8 mouse cellular contexts compared by ENCODE assay signal in the genomic region with DNA sequence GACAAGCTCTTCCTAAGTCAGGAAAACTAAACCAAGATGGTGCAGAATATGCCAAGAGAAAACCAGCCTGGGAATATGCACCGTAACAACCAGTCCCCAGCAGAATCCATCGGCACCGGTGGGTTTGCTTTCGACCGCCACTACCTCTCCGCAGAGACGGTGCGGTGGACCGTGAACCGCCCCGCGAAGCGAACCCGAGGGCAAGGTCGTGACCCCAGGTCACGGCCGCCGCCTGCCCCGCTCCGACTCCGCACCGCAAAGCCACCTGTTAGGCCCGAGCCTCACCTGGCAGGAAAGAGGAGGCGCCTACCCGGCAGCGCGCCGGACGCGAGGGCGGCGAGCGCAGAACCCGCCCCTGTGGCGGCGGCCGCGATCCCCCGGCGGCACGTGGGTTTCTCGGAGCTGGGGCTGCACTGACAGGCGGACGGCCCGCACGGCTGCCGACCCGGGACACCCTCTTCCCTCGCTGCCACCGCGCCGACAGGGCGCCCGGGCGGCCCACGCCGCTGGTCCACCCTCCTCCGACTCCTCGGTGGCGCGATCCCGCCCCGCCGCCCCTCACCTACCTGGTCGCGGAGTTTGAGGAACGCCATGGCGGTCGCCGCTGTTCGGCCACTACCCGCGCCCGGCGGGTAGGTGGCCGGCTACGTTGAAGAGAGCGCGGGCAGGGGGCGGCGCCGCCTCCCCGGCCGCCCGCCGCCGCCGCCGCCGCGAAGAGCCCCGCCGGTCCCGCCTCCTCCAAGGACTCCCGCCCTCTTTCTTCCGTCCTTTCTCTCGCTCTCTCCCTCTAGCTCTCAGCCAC. TPM values are rescaled to one million over a fixed set of nuclear protein-coding genes. Genes with fewer than 3 reads are reported as not detected.
DNase-seq lines count a peak whose midpoint lies in the region; ATAC-seq and TF ChIP-seq lines count a peak whose summit lies in the region.

No protein-coding gene starts in this region.

- DNase-seq in ES-E14 (ENCODE audit: low read depth, low spot score), result peak; percentile 30
- peak; percentile 70 to 73 for DNase-seq in cerebellum, adult 2 months
- peak; percentile 57 for DNase-seq in forebrain, postnatal 0 days
- peak; percentile 32 to 48 for DNase-seq in layer of hippocampus, postnatal 25 days (ENCODE audit: extremely low spot score in 1 of 2, low spot score in 1 of 2)
- DNase-seq in lung, postnatal 14 days, result peak; percentile 58
- DNase-seq in ovary, postnatal 36 days (ENCODE audit: low spot score), result peak; percentile 63
- DNase-seq in thymus, postnatal 25 days, result peak; percentile 74

- H3K27me3 ChIP-seq in cerebellum, adult 2 months (ENCODE audit: control insufficient read depth, insufficient read depth, low read length), result no peaks in the 10 kb centered on the region
- no peaks in the 10 kb centered on the region for H3K27me3 ChIP-seq in forebrain, postnatal 0 days (ENCODE audit: insufficient read depth, low read length)
- H3K27me3 ChIP-seq in hindbrain, embryonic 12.5 days, result no peaks in the 10 kb centered on the region

- no peaks in the 10 kb centered on the region for H3K9me3 ChIP-seq in ES-E14 (ENCODE audit: control insufficient read depth, insufficient read depth, low read depth, low read length)
- no peaks in the 10 kb centered on the region for H3K9me3 ChIP-seq in forebrain, postnatal 0 days (ENCODE audit: low read length)
- H3K9me3 ChIP-seq in hindbrain, embryonic 12.5 days (replicated peaks), result no peaks in the 10 kb centered on the region

- peak overlapping the region; percentile 69 to 94 for H3K4me3 ChIP-seq in ES-E14 (ENCODE audit: insufficient read depth in 1 of 2, low read depth in 1 of 2, low read length in 2 of 2, poor library complexity in 1 of 2, severe bottlenecking in 1 of 2)
- H3K4me3 ChIP-seq in cerebellum, adult 2 months (replicated peaks; ENCODE audit: insufficient read depth, low read depth, low read length), result peak overlapping the region; percentile 89
- peak overlapping the region; percentile 93 for H3K4me3 ChIP-seq in forebrain, postnatal 0 days (ENCODE audit: low read depth, low read length)
- H3K4me3 ChIP-seq in hindbrain, embryonic 12.5 days, result peak overlapping the region; percentile 78

- TF ChIP-seq POLR2A in cerebellum, adult 2 months (IDR thresholded peaks at IDR 0.05; ENCODE audit: borderline replicate concordance, insufficient read depth, low read length), result no peak

- H3K4me2 ChIP-seq in forebrain, postnatal 0 days (ENCODE audit: low read depth), result peak overlapping the region; percentile 84
- H3K4me2 ChIP-seq in hindbrain, embryonic 12.5 days (replicated peaks), result peak overlapping the region; percentile 83

- in situ Hi-C loops in ES-E14 (cut with MboI; ENCODE audit: low sequenced_read_pairs in 2 of 2, unreplicated experiment in 2 of 2), result no loop called here

- H3K36me3 ChIP-seq in ES-E14 (ENCODE audit: control insufficient read depth, insufficient read depth, low read length, poor library complexity, severe bottlenecking), result no peaks in the 10 kb centered on the region
- no peaks in the 10 kb centered on the region for H3K36me3 ChIP-seq in forebrain, postnatal 0 days (ENCODE audit: insufficient read depth)
- no peaks in the 10 kb centered on the region for H3K36me3 ChIP-seq in hindbrain, embryonic 12.5 days

- peaks cover 0 to 7% of the 10 kb centered on the region in 2 experiments; a peak in 2 of 4 replicates for H3K4me1 ChIP-seq in ES-E14 (ENCODE audit: control insufficient read depth in 2 of 2, insufficient read depth in 2 of 2, low read length in 2 of 2, poor library complexity in 1 of 2)
- H3K4me1 ChIP-seq in cerebellum, adult 2 months (ENCODE audit: control insufficient read depth, insufficient read depth, low read length), result no peaks in the 10 kb centered on the region
- peaks cover 8% of the 10 kb centered on the region for H3K4me1 ChIP-seq in forebrain, postnatal 0 days (ENCODE audit: insufficient read depth)
- 0 out of 2 replicates have a peak, but pooled peaks cover 4% of the 10 kb centered on the region for H3K4me1 ChIP-seq in hindbrain, embryonic 12.5 days

- peak; percentile 14 for ATAC-seq in forebrain, postnatal 0 days
- ATAC-seq in hindbrain, embryonic 12.5 days (ENCODE audit: low FRiP score), result peak; percentile 72

- under 1% methylated on average over 89 of the region's 97 CpGs for WGBS in cerebellum, adult 2 months
- WGBS in forebrain, postnatal 0 days, result 4% methylated on average over 75 of the region's 97 CpGs
- WGBS in hindbrain, embryonic 12.5 days, result under 1% methylated on average over 75 of the region's 97 CpGs

- TF ChIP-seq CTCF in cerebellum, adult 2 months (IDR thresholded peaks at IDR 0.05; ENCODE audit: borderline replicate concordance, insufficient read depth, low read depth, low read length), result no peak
- no peak for TF ChIP-seq CTCF in forebrain, postnatal 0 days (IDR thresholded peaks at IDR 0.05; ENCODE audit: low read depth)

- H3K27ac ChIP-seq in ES-E14 (ENCODE audit: insufficient read depth, low read depth, low read length, poor library complexity, severe bottlenecking), result peak overlapping the region; percentile 79
- H3K27ac ChIP-seq in cerebellum, adult 2 months (ENCODE audit: insufficient read depth, low read length), result peak overlapping the region; percentile 63
- H3K27ac ChIP-seq in forebrain, postnatal 0 days (ENCODE audit: low read depth, low read length), result peak overlapping the region; percentile 96
- H3K27ac ChIP-seq in hindbrain, embryonic 12.5 days, result peak overlapping the region; percentile 94

- H3K9ac ChIP-seq in ES-E14 (ENCODE audit: insufficient read depth, low read depth, low read length, poor library complexity, severe bottlenecking), result peak overlapping the region; percentile 94
- H3K9ac ChIP-seq in forebrain, postnatal 0 days, result peak overlapping the region; percentile 90
- peak overlapping the region; percentile 88 for H3K9ac ChIP-seq in hindbrain, embryonic 12.5 days

TF ChIP-seq in ES-E14, 5 proteins besides CTCF, POLR2A, EP300 and RAD21:
- TF ChIP-seq ZNF384 (IDR thresholded peaks at IDR 0.05; ENCODE audit: low read depth, low read length) (no peak), MAFK (IDR thresholded peaks at IDR 0.05; ENCODE audit: insufficient read depth, low read depth, low read length) (no peak), CHD2 (IDR thresholded peaks at IDR 0.05; ENCODE audit: low read depth, low read length) (no peak), HCFC1 (IDR thresholded peaks at IDR 0.05; ENCODE audit: borderline replicate concordance, insufficient read depth, low read length) (no peak), ZC3H11A (IDR thresholded peaks at IDR 0.05; ENCODE audit: borderline replicate concordance, low read depth, low read length) (no peak)

RNA-seq across cellular contexts. Expression of a gene that starts 0.5 kb away (rescaled TPM):
- total RNA-seq in ES-E14 (2012; rRNA removed), result 26.6 and 36.0 TPM in 2 replicates
- 32.2 and 34.0 TPM in 2 replicates for polyA plus RNA-seq in cerebellum, adult 2 months (2012; rRNA removed)
- total RNA-seq in forebrain, postnatal 0 days (2014; rRNA removed), result 27.5 and 29.1 TPM in 2 replicates
- 5.6 and 6.9 TPM in 2 replicates for polyA plus RNA-seq in forebrain, postnatal 0 days (2015; fragmentation: Nextera tagmentation; extraction: Ambion mirVana)
- 12.6 and 14.9 TPM in 2 replicates for polyA plus RNA-seq in hindbrain, embryonic 12.5 days (2016; fragmentation: Nextera tagmentation; extraction: Ambion mirVana)
- 10 to 100 TPM; 46.5 to 57.0 TPM for total RNA-seq in layer of hippocampus, postnatal 25 days (2021)

Comparison
In these comparisons a context has a peak if more than half of its experiments do, and no peak if none do; other contexts are left out.
1. Peak in every context shown above with its lines: DNase-seq, ATAC-seq, H3K4me3 ChIP-seq and H3K27ac ChIP-seq.